Mouse (Mus musculus): Measurements from ENCODE around the gene Ina.

DNA sequence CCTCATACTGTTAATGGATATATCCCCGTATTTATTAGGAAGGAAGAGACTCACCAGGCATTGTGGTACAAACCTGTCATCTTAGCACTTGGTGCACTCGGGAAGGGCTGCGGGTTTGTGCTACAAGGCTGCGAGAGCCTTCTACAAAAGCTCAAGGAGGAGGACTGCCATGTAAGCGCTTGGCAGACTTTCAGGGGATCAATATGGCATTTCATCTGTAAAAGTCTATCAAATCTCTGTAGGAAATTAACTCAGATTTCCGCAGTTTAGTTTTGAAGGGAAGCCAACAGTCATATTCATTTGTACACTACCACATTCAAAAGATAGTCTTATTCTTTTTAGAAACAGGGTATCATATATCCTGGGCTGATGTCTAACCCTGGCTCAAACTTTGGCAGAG is 17.3 kb downstream of the Ina start:
- TF ChIP-seq CTCF (IDR thresholded peaks at IDR 0.05; ENCODE audit: low read depth): no peak
- TF ChIP-seq EP300 (IDR thresholded peaks at IDR 0.05; ENCODE audit: low read depth): no peak
